In the genomic region with DNA sequence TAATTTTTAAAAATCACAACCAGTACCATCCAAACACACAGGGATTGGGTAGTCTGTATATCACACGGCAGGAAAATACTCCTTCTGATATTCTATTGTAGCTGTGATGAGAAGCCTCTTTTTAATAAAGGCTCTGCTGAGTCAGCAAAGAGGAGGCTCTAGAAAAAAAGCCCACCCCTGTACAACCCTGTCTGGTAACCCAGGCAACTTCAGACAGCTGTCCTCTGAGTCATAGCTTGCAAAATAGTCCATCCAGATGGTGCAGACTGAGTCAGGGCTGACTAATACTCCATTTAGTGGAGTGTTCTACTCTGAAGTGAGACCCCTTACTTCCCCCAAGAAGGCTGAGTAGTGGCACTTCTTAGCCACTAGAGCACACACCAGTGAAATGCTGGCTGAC, we compare ENCODE assay signal across 25 mouse cellular contexts. TPM values are rescaled to one million over a fixed set of nuclear protein-coding genes. Genes with fewer than 3 reads are reported as not detected.
DNase-seq lines count a peak whose midpoint lies in the region; ATAC-seq and TF ChIP-seq lines count a peak whose summit lies in the region.
"Had no signal": no experiment of that assay in that cellular context is flagged by ENCODE, and none has a peak within 500 bp of the region (broad histone marks: within the 10 kb centered on the region; RNA-seq: fewer than 3 reads in every experiment).

No protein-coding gene starts in this region.

- H3K27me3 ChIP-seq in C2C12 (ENCODE audit: control insufficient read depth, insufficient read depth, insufficient read length) (no peaks in the 10 kb centered on the region), MEL (ENCODE audit: control insufficient read depth in 1 of 2, insufficient read depth in 2 of 2, low read length in 2 of 2) (no peaks in the 10 kb centered on the region; a peak in 2 of 4 replicates), Patski (no peaks in the 10 kb centered on the region)
- H3K27me3 ChIP-seq in forebrain, embryonic 12.5 days, result no peaks in the 10 kb centered on the region
- H3K27me3 ChIP-seq: heart, embryonic 13.5 days; hindbrain, embryonic 12.5 days; hindbrain, embryonic 15.5 days had no signal

- DNase-seq in 3134 (ENCODE audit: extremely low read depth, insufficient read length, low spot score) (peak; percentile 21), MEL (ENCODE audit: low read depth, low spot score) (no peak), Patski (ENCODE audit: low read depth, low spot score) (no peak)
- no peak for DNase-seq in thymus, postnatal 0 days (ENCODE audit: low spot score)
- no peak for DNase-seq in frontal cortex, postnatal 14 days (ENCODE audit: low spot score in 2 of 2)
- no peak for DNase-seq in left cerebral cortex, adult 9 months (ENCODE audit: low spot score in 2 of 2)
- DNase-seq: adrenal gland, postnatal 10 days; adrenal gland, postnatal 36 days; cerebellum, adult 11-12 months; cerebellum, adult 8-10 months; cerebellum, postnatal 10 days; forebrain, postnatal 0 days; gastrocnemius, postnatal 25 days; heart, adult 2 months; heart, postnatal 14 days; kidney, adult 2 months had no signal

- no peaks in the 10 kb centered on the region for H3K9me3 ChIP-seq in MEL (replicated peaks; ENCODE audit: insufficient read depth, low read length)
- no peaks in the 10 kb centered on the region for H3K9me3 ChIP-seq in forebrain, embryonic 12.5 days
- H3K9me3 ChIP-seq: forebrain, embryonic 10.5 days; heart, embryonic 10.5 days; hindbrain, embryonic 12.5 days; hindbrain, embryonic 15.5 days had no signal

- TF ChIP-seq EP300 in MEL (IDR thresholded peaks at IDR 0.05; ENCODE audit: low read depth in 1 of 2, low read length in 2 of 2), result no peak

- in situ Hi-C loops in Patski (cut with MboI; ENCODE audit: low pct_unique_long_range_greater_than_20kb), result no loop called here

- no peak overlapping the region for H3K27ac ChIP-seq in MEL (ENCODE audit: control insufficient read depth, low read depth, low read length)
- no peak overlapping the region for H3K27ac ChIP-seq in forebrain, embryonic 12.5 days
- H3K27ac ChIP-seq: forebrain, embryonic 10.5 days; heart, adult 2 months; heart, embryonic 10.5 days; heart, embryonic 13.5 days; hindbrain, embryonic 12.5 days; hindbrain, embryonic 15.5 days had no signal

- no peak overlapping the region for H3K4me2 ChIP-seq in forebrain, embryonic 12.5 days
- H3K4me2 ChIP-seq: heart, embryonic 13.5 days; hindbrain, embryonic 12.5 days; hindbrain, embryonic 15.5 days had no signal

- no peaks in the 10 kb centered on the region for H3K4me1 ChIP-seq in MEL (ENCODE audit: control insufficient read depth in 1 of 2, insufficient read depth in 2 of 2, low read length in 2 of 2)
- no peaks in the 10 kb centered on the region for H3K4me1 ChIP-seq in forebrain, embryonic 12.5 days
- H3K4me1 ChIP-seq: forebrain, embryonic 10.5 days; heart, embryonic 10.5 days; heart, embryonic 13.5 days; hindbrain, embryonic 12.5 days; hindbrain, embryonic 15.5 days had no signal

- no peaks in the 10 kb centered on the region for H3K79me3 ChIP-seq in C2C12 (ENCODE audit: low read depth)

- POLR2A ChIA-PET in Patski (lab: Charles Lee), result no interaction called here

- H3K79me2 ChIP-seq in C2C12 (ENCODE audit: control insufficient read depth, insufficient read depth) (no peaks in the 10 kb centered on the region), MEL (ENCODE audit: control insufficient read depth, insufficient read depth, low read length, poor library complexity) (no peaks in the 10 kb centered on the region)

- TF ChIP-seq RAD21 in MEL (IDR thresholded peaks at IDR 0.05; ENCODE audit: low read depth, low read length), result no peak

- 91% methylated on average over 1 of the region's 1 CpGs for WGBS in forebrain, embryonic 12.5 days

- no peak overlapping the region for H3ac ChIP-seq in C2C12 (ENCODE audit: control insufficient read depth, insufficient read length, low read depth)

- TF ChIP-seq POLR2A in MEL (IDR thresholded peaks at IDR 0.05; ENCODE audit: control insufficient read depth in 1 of 2, insufficient read depth in 1 of 2, low read depth in 1 of 2, low read length in 2 of 2, poor library complexity in 1 of 2), result no peak

- H3K9ac ChIP-seq in MEL (ENCODE audit: control insufficient read depth, low read depth, low read length, poor library complexity, severe bottlenecking), result no peak overlapping the region
- no peak overlapping the region for H3K9ac ChIP-seq in forebrain, embryonic 12.5 days
- H3K9ac ChIP-seq: forebrain, postnatal 0 days; heart, embryonic 13.5 days; hindbrain, embryonic 12.5 days; hindbrain, embryonic 15.5 days had no signal

- CTCF ChIA-PET in Patski (lab: Charles Lee), result interaction anchor here (1.6 kb wide), 1 partner anchor 29 kb away, joined by 4 read pairs; no protein-coding TSS in a partner anchor

- no peak for TF ChIP-seq CTCF in C2C12 (IDR thresholded peaks at IDR 0.05; ENCODE audit: control insufficient read depth, insufficient read depth, insufficient read length)
- TF ChIP-seq CTCF in MEL (IDR thresholded peaks at IDR 0.05 in 2 of 3, conservative IDR thresholded peaks at IDR 0.05 in 1 of 3; ENCODE audit: control insufficient read depth in 1 of 3, insufficient read depth in 1 of 3, low read depth in 2 of 3, low read length in 3 of 3, poor library complexity in 1 of 3, severe bottlenecking in 1 of 3), result no peak
- TF ChIP-seq CTCF in Patski (IDR thresholded peaks at IDR 0.05), result no peak

- H3K36me3 ChIP-seq in C2C12 (ENCODE audit: control insufficient read depth, insufficient read depth), result no peaks in the 10 kb centered on the region
- no peaks in the 10 kb centered on the region for H3K36me3 ChIP-seq in MEL (ENCODE audit: control insufficient read depth in 1 of 2, insufficient read depth in 2 of 2, low read length in 2 of 2)
- H3K36me3 ChIP-seq in forebrain, embryonic 12.5 days (replicated peaks), result no peaks in the 10 kb centered on the region
- H3K36me3 ChIP-seq: forebrain, embryonic 10.5 days; heart, embryonic 10.5 days; heart, embryonic 13.5 days; hindbrain, embryonic 12.5 days; hindbrain, embryonic 15.5 days had no signal

- peak; percentile 44 for ATAC-seq in Patski
- no peak for ATAC-seq in forebrain, embryonic 12.5 days (ENCODE audit: low FRiP score)
- ATAC-seq: forebrain, embryonic 14.5 days; forebrain, postnatal 0 days; intestine, postnatal 0 days had no signal

- H3K4me3 ChIP-seq in C2C12 (ENCODE audit: insufficient read depth, poor library complexity, severe bottlenecking) (no peak overlapping the region), MEL (ENCODE audit: control insufficient read depth in 1 of 2, insufficient read depth in 1 of 2, low read depth in 2 of 2, low read length in 2 of 2) (no peak overlapping the region)
- H3K4me3 ChIP-seq in forebrain, embryonic 12.5 days (replicated peaks), result no peak overlapping the region
- H3K4me3 ChIP-seq: forebrain, embryonic 10.5 days; heart, adult 2 months; heart, embryonic 10.5 days; heart, embryonic 13.5 days; hindbrain, embryonic 12.5 days; hindbrain, embryonic 15.5 days had no signal

TF ChIP-seq in C2C12, 6 proteins besides CTCF, POLR2A, EP300 and RAD21:
- TF ChIP-seq CEBPB (IDR thresholded peaks at IDR 0.05; ENCODE audit: low read depth) (peak; percentile 84), MYOG (IDR thresholded peaks at IDR 0.05; ENCODE audit: control insufficient read depth, extremely low read depth, insufficient read length) (no peak), FOSL1 (IDR thresholded peaks at IDR 0.05; ENCODE audit: insufficient read depth, low read length, poor library complexity, severe bottlenecking) (peak; percentile 63), USF1 (IDR thresholded peaks at IDR 0.05; ENCODE audit: low read depth) (no peak), MYOD1 (IDR thresholded peaks at IDR 0.05; ENCODE audit: control insufficient read depth, insufficient read length, low read depth) (peak; percentile 77)

TF ChIP-seq in MEL, 35 proteins besides CTCF, POLR2A, EP300 and RAD21:
- TF ChIP-seq MEF2A (IDR thresholded peaks at IDR 0.05; ENCODE audit: extremely low read depth, insufficient replicate concordance, low read depth, low read length, poor library complexity, severe bottlenecking) (no peak), USF1 (IDR thresholded peaks at IDR 0.05; ENCODE audit: low read depth, low read length) (no peak), KAT2A (conservative IDR thresholded peaks at IDR 0.05; ENCODE audit: low read depth, low read length) (no peak), NRF1 (IDR thresholded peaks at IDR 0.05; ENCODE audit: insufficient read depth, low read depth, low read length, poor library complexity, severe bottlenecking) (no peak), MAFK (IDR thresholded peaks at IDR 0.05; ENCODE audit: borderline replicate concordance, low read depth, low read length) (0 out of 2 replicates have a peak, but pooled peaks have one; percentile 24), CHD2 (IDR thresholded peaks at IDR 0.05; ENCODE audit: low read length) (no peak)
TF ChIP-seq in MEL: peak in this region for 1.

RNA-seq across cellular contexts. Expression of gene Ehbp1, which starts 41.4 kb away (rescaled TPM):
- 2.2 TPM for polyA plus RNA-seq in C2C12 (2012; fragmentation: generic; extraction: Trizol)
- total RNA-seq in MEL (2012; rRNA removed), result 3.6 and 3.8 TPM in 2 replicates
- polyA plus RNA-seq in MEL (2012; ENCODE audit: insufficient read depth in 1 of 2, insufficient read length in 2 of 2, low read depth in 1 of 2, low replicate concordance in 2 of 2, missing spikeins in 1 of 2), result 1 to 10 TPM in 1 of 2 experiments, not detected in 1; 3.7 TPM
- polyA plus RNA-seq in Patski (2021), result 13.5 TPM
- polyA plus RNA-seq in thymus, postnatal 0 days (2015; fragmentation: Nextera tagmentation; extraction: Ambion mirVana), result 1.4 and 1.8 TPM in 2 replicates
- 18.0 and 19.3 TPM in 2 replicates for polyA plus RNA-seq in forebrain, embryonic 12.5 days (2016; fragmentation: Nextera tagmentation; extraction: Ambion mirVana)
